39 mouse cellular contexts compared by ENCODE assay signal in the genomic region with DNA sequence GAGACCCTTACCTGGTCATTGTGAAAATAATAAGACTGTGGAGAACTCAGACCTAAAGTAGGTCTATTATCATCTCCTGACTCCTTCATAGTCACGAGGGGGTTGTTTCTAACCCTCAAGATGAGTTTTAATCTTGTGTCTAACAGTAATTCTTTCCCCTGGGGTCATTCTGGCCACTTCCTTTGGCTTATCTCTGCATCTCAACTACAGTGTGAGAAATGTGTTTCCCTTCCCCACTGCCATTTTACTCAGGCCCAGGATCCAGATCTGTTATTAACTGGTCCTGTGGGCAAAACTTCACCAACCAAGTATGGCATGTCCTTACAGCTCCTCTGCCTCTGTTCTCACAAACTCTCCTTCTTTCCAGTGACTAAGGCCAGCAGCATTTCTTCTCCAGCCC. TPM values are rescaled to one million over a fixed set of nuclear protein-coding genes. Genes with fewer than 3 reads are reported as not detected.
"Had no signal": no experiment of that assay in that cellular context is flagged by ENCODE, and none has a peak within 500 bp of the region (broad histone marks: within the 10 kb centered on the region; RNA-seq: fewer than 3 reads in every experiment).

No protein-coding gene starts in this region.

- DNase-seq: gastrocnemius, postnatal 14 days; gastrocnemius, postnatal 36 days; heart, adult 18-20 months; heart, postnatal 10 days; heart, postnatal 36 days; kidney, adult 11 months; kidney, adult 2 months; kidney, adult 9 months; kidney, postnatal 14 days; kidney, postnatal 36 days; liver; liver, embryonic 13.5 days had no signal

- H3K9me3 ChIP-seq: hindbrain, embryonic 13.5 days; hindbrain, embryonic 15.5 days; kidney, embryonic 15.5 days; limb, embryonic 10.5 days; limb, embryonic 12.5 days; liver, embryonic 13.5 days had no signal

- H3K27ac ChIP-seq: heart, embryonic 10.5 days; hindbrain, embryonic 13.5 days; hindbrain, embryonic 15.5 days; hindbrain, postnatal 0 days; kidney, embryonic 15.5 days; kidney, postnatal 0 days; left cerebral cortex, adult 2 months; limb, embryonic 10.5 days; limb, embryonic 12.5 days; liver, embryonic 13.5 days had no signal

- H3K4me1 ChIP-seq: heart, embryonic 10.5 days; heart, embryonic 12.5 days; hindbrain, embryonic 13.5 days; hindbrain, embryonic 15.5 days; limb, embryonic 10.5 days; limb, embryonic 12.5 days; liver, embryonic 13.5 days had no signal

- H3K36me3 ChIP-seq: heart, embryonic 10.5 days; heart, embryonic 12.5 days; hindbrain, embryonic 13.5 days; hindbrain, embryonic 15.5 days; kidney, embryonic 15.5 days; limb, embryonic 10.5 days; limb, embryonic 12.5 days; liver, embryonic 13.5 days had no signal

- H3K4me3 ChIP-seq: heart, embryonic 10.5 days; heart, embryonic 12.5 days; hindbrain, embryonic 13.5 days; hindbrain, embryonic 15.5 days; kidney, embryonic 15.5 days; left cerebral cortex, adult 2 months; limb, embryonic 10.5 days; limb, embryonic 12.5 days; liver, embryonic 13.5 days had no signal

- H3K9ac ChIP-seq: heart, embryonic 12.5 days; hindbrain, embryonic 13.5 days; hindbrain, embryonic 15.5 days; kidney, embryonic 15.5 days; limb, embryonic 12.5 days; liver, embryonic 13.5 days had no signal

- ATAC-seq: hindbrain, postnatal 0 days; intestine, embryonic 16.5 days had no signal

- H3K27me3 ChIP-seq: heart, embryonic 12.5 days; hindbrain, embryonic 13.5 days; hindbrain, embryonic 15.5 days; kidney, embryonic 15.5 days; limb, embryonic 12.5 days; liver, embryonic 13.5 days had no signal

- H3K4me2 ChIP-seq: heart, embryonic 12.5 days; hindbrain, embryonic 13.5 days; hindbrain, embryonic 15.5 days; kidney, embryonic 15.5 days; limb, embryonic 12.5 days; liver, embryonic 11.5 days; liver, embryonic 13.5 days had no signal

RNA-seq across cellular contexts. Expression of gene Gm17359, which starts 12.8 kb away (rescaled TPM):
- total RNA-seq: gastrocnemius, adult 18-20 months; gastrocnemius, adult 8-10 months; gastrocnemius, postnatal 14 days; gastrocnemius, postnatal 36 days; heart, adult 18-20 months; heart, adult 8-10 months; heart, postnatal 10 days; heart, postnatal 36 days; hematopoietic stem cell, adult 5-6 weeks; hindbrain, postnatal 0 days; layer of hippocampus, adult 18-20 months; layer of hippocampus, postnatal 10 days; layer of hippocampus, postnatal 25 days; left cerebral cortex, adult 2 months; left cerebral cortex, postnatal 14 days; left cerebral cortex, postnatal 36 days had no signal
- polyA plus RNA-seq: heart, embryonic 10.5 days; heart, embryonic 12.5 days; heart, embryonic 14.5 days; heart, embryonic 16.5 days; hindbrain, embryonic 11.5 days; hindbrain, embryonic 13.5 days; hindbrain, embryonic 15.5 days; hindbrain, postnatal 0 days; intestine, embryonic 14.5 days; intestine, embryonic 16.5 days; kidney, embryonic 15.5 days; kidney, postnatal 0 days; large intestine, adult 2 months; limb, embryonic 10.5 days; limb, embryonic 12.5 days; limb, embryonic 14.5 days; liver, embryonic 11.5 days; liver, embryonic 13.5 days had no signal
